Mouse (Mus musculus): ENCODE results near the gene Oaz1. TPM values are rescaled to one million over a fixed set of nuclear protein-coding genes. Genes with fewer than 3 reads are reported as not detected.
A peak's percentile ranks its signal among the peaks of the same experiment; 100 is the strongest.
"Not testable (repeated sequence)": the region's sequence is repeated elsewhere in the genome, so short reads cannot be mapped to it uniquely, and the experiment has no call there.

Oaz1 gene
- polyA plus RNA-seq, 1 experiment, result 672 TPM

DNA sequence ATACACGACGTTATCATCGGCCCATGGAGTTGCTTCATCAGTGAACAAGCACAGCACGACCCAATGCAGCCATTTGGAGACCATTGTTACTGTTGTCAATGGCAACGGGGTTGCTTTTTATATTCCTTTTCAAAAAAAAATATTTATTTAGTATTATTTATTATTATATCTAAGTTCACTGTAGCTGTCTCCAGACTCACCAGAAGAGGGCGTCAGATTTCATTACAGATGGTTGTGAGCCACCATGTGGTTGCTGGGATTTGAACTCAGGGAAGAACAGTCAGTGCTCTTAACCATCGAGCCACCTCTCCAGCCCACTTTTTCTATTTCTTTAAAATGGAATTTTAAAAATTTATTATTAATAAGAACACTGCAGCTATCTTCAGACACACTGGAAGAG, 11.7 kb upstream of the Oaz1 start:
- 57% methylated on average over 7 of the region's 7 CpGs for WGBS
- peaks cover 3% of the 10 kb centered on the region for H3K4me1 ChIP-seq (ENCODE audit: control insufficient read depth, insufficient read depth, low read length)
- TF ChIP-seq POLR2A (IDR thresholded peaks at IDR 0.05; ENCODE audit: borderline replicate concordance, control insufficient read depth, low read depth, low read length), result no peak
- TF ChIP-seq CTCF (IDR thresholded peaks at IDR 0.05; ENCODE audit: control insufficient read depth, insufficient read depth, low read length), result no peak

DNA sequence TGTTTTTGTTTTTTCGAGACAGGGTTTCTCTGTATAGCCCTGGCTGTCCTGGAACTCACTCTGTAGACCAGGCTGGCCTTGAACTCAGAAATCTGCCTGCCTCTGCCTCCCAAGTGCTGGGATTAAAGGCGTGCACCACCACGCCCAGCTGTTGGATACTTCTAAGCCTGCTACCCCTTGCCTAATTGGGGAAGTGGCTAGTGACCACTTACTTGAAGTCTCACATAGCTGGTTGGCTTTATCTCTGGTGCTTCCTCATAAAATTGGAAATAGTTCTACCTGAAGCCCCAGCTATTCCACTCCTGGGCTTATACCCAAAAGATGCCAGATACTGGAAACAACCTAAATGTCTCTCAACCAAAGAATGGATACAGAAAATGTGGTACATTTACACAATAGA, 10.2 kb upstream of the Oaz1 start:
- H3K4me3 ChIP-seq (replicated peaks; ENCODE audit: control insufficient read depth, low read depth, low read length); H3K4me1 ChIP-seq (ENCODE audit: control insufficient read depth, insufficient read depth, low read length); H3K27ac ChIP-seq (ENCODE audit: control insufficient read depth, insufficient read depth, low read depth, low read length, poor library complexity): not testable (repeated sequence)
- 38% methylated on average over 3 of the region's 3 CpGs for WGBS

More for the DNA sequence above, 11.7 kb upstream of the Oaz1 start:
- H3K27ac ChIP-seq (ENCODE audit: control insufficient read depth, insufficient read depth, low read depth, low read length, poor library complexity), result no peak overlapping the region
- no peak overlapping the region for H3K4me3 ChIP-seq (replicated peaks; ENCODE audit: control insufficient read depth, low read depth, low read length)

DNA sequence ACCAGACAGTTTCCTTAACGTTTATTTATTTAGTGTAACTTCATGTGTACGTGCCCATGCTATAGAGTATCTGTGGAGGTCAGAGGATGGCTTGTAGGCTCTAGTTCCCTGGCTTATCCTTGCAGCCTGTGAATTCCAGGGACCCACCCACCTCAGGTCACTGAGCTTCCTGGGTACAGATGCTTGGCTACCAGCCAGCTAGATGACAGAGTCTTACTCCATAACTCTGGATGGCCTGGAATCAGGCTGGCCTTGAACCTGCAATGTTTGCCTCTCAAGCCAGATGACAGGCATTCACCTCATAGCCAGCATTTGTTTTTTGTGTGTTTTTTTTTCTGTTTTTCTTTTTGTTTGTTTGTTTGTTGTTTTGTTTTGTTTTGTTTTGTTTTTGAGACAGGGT, 9.3 kb upstream of the Oaz1 start:
- H3K4me3 ChIP-seq (replicated peaks; ENCODE audit: control insufficient read depth, low read depth, low read length), result no peak overlapping the region
- 77% methylated on average over 2 of the region's 2 CpGs for whole genome bisulfite sequencing
- no peak overlapping the region for H3K27ac ChIP-seq (ENCODE audit: control insufficient read depth, insufficient read depth, low read depth, low read length, poor library complexity)

DNA sequence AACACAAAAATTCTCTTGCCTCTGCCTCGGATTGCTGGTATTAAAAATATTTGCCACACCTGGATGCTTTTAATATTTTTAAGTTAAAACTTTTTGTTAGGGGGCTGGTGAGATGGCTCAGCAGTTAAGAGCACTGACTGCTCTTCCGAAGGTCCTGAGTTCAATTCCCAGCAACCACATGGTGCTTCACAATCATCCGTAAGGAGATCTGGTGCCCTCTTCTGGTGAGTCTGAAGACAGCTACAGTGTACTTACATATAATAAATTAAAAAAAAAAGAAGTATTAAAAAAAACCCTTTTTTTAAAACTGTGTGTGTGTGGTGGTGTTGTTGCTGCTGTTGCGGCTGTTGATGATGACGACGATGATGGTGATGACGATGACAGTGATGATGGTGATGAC, 8.5 kb upstream of the Oaz1 start:
- H3K4me3 ChIP-seq (replicated peaks; ENCODE audit: control insufficient read depth, low read depth, low read length); H3K4me1 ChIP-seq (ENCODE audit: control insufficient read depth, insufficient read depth, low read length): not testable (repeated sequence)
- 82% methylated on average over 7 of the region's 7 CpGs for WGBS
- peak overlapping the region; percentile 78; the same call in 1 of the 2 replicates for H3K27ac ChIP-seq (ENCODE audit: control insufficient read depth, insufficient read depth, low read depth, low read length, poor library complexity)

More for the DNA sequence above, 9.3 kb upstream of the Oaz1 start:
- H3K4me1 ChIP-seq (ENCODE audit: control insufficient read depth, insufficient read depth, low read length), result peaks cover 3% of the 10 kb centered on the region
- no peak for TF ChIP-seq POLR2A (IDR thresholded peaks at IDR 0.05; ENCODE audit: borderline replicate concordance, control insufficient read depth, low read depth, low read length)
- no peak for TF ChIP-seq CTCF (IDR thresholded peaks at IDR 0.05; ENCODE audit: control insufficient read depth, insufficient read depth, low read length)

DNA sequence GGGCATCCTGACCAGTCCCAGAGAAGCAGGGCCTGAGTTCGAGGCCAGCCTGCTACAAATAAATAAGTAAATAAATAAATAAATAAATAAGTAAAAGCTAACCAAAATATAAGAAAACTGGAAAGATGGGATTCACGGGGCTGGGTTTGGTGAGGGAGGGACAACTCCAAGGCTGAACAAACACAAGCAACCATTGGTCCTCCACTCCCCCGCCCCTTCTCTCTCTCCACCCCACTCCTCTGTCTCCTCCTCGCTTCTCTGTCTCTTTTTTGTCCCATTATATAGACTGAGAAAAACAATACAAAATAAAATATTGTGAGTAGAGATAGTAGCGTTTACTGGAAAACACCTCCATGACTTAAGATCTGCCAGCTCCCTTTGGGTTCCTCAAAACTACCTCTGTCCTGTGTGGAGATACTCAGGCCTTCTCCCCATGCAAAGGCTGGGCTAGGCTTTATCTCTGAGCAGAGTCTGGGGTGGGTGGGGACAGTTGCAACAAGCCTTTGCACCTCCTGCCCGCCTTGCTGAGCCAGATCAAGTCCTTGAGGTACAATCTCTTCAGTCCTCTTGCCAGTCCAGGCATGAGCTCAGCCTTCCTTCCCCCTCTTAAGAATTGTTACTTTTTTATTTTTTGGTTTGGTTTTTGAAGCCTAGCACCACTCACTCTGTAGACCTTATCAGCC, 7.7 kb upstream of the Oaz1 start:
- Histone ChIP-seq H3K4me1 (ENCODE audit: control insufficient read depth, insufficient read depth, low read length) (peaks cover 3% of the 10 kb centered on the region), H3K4me3 (replicated peaks; ENCODE audit: control insufficient read depth, low read depth, low read length) (no peak overlapping the region), H3K27ac (ENCODE audit: control insufficient read depth, insufficient read depth, low read depth, low read length, poor library complexity) (peak overlapping the region; percentile 78; the same call in 1 of the 2 replicates)
- no peak for TF ChIP-seq CTCF (IDR thresholded peaks at IDR 0.05; ENCODE audit: control insufficient read depth, insufficient read depth, low read length)
- no peak for TF ChIP-seq POLR2A (IDR thresholded peaks at IDR 0.05; ENCODE audit: borderline replicate concordance, control insufficient read depth, low read depth, low read length)
- 59% methylated on average over 6 of the region's 6 CpGs for WGBS

DNA sequence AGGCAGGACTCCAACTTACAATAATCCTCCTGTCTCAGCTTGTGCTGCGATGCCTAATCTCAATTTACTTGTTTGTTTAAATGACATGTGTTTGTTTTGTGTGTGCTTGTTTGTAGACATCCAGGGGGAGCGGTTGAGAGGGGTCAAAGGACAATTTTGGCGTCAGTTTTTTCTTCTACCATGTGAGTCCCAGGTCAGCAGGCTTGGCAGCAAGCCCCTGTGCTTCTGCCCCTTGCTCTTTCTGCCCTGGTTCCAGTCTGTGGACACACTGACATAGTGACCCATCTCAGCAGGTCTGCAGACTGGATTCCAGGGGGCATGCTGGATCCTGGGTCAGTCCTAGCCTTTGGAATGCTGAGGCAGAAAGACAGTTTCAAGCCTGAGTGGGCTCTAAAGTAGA, 7.0 kb upstream of the Oaz1 start:
- TF ChIP-seq CTCF (IDR thresholded peaks at IDR 0.05; ENCODE audit: control insufficient read depth, insufficient read depth, low read length) (no peak), POLR2A (IDR thresholded peaks at IDR 0.05; ENCODE audit: borderline replicate concordance, control insufficient read depth, low read depth, low read length) (no peak)
- WGBS, result 73% methylated on average over 3 of the region's 3 CpGs
- H3K4me1 ChIP-seq (ENCODE audit: control insufficient read depth, insufficient read depth, low read length), result peaks cover 4% of the 10 kb centered on the region
- H3K27ac ChIP-seq (ENCODE audit: control insufficient read depth, insufficient read depth, low read depth, low read length, poor library complexity), result peak overlapping the region; percentile 87
- no peak overlapping the region for H3K4me3 ChIP-seq (replicated peaks; ENCODE audit: control insufficient read depth, low read depth, low read length)

DNA sequence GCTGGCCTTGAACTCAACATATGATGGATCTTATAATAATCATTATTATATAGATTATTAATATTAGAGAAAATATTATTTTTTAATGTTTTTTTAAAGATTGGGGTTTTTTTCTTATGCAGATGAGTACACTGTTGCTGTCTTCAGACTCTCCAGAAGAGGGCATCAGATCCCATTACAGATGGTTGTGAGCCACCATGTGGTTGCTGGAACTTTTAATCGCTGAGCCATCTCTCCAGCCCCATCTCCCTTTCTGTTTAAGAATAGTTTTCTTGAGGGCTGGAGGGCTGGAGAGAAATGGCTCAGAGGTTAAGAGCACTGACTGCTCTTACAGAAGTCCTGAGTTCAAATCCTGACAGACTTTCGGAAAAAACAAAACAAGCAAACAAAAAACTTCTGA, 4.5 kb upstream of the Oaz1 start:
- TF ChIP-seq CTCF (IDR thresholded peaks at IDR 0.05; ENCODE audit: control insufficient read depth, insufficient read depth, low read length) (0 out of 2 replicates have a peak, but pooled peaks have one; percentile 35), POLR2A (IDR thresholded peaks at IDR 0.05; ENCODE audit: borderline replicate concordance, control insufficient read depth, low read depth, low read length) (no peak)
- Histone ChIP-seq H3K4me3 (replicated peaks; ENCODE audit: control insufficient read depth, low read depth, low read length) (no peak overlapping the region), H3K27ac (ENCODE audit: control insufficient read depth, insufficient read depth, low read depth, low read length, poor library complexity) (no peak overlapping the region), H3K4me1 (ENCODE audit: control insufficient read depth, insufficient read depth, low read length) (peaks cover 6% of the 10 kb centered on the region)
- 47% methylated on average over 2 of the region's 2 CpGs for WGBS

DNA sequence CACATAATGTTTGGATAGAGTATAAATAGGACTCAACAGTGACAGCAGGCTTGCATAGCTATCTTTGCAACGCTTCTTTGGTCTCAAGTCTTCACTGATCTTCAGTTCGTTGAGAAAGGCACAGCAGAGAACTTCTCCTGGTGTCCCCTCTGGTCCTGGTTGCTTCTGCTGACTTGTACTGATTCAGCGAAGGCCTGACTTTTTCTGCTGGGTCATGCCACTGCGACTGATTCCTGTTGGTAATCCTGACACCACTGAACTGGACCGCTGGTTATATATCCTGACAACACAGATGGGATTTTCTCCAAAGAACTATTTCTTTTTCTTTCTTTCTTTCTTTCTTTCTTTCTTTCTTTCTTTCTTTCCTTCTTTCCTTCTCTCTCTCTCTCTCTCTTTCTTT, 3.9 kb upstream of the Oaz1 start:
- Histone ChIP-seq H3K4me1 (ENCODE audit: control insufficient read depth, insufficient read depth, low read length) (peaks cover 6% of the 10 kb centered on the region), H3K27ac (ENCODE audit: control insufficient read depth, insufficient read depth, low read depth, low read length, poor library complexity) (no peak overlapping the region; the same call in 1 of the 2 replicates), H3K4me3 (replicated peaks; ENCODE audit: control insufficient read depth, low read depth, low read length) (no peak overlapping the region)
- TF ChIP-seq CTCF (IDR thresholded peaks at IDR 0.05; ENCODE audit: control insufficient read depth, insufficient read depth, low read length), result no peak
- no peak for TF ChIP-seq POLR2A (IDR thresholded peaks at IDR 0.05; ENCODE audit: borderline replicate concordance, control insufficient read depth, low read depth, low read length)
- WGBS, result 67% methylated on average over 5 of the region's 5 CpGs

DNA sequence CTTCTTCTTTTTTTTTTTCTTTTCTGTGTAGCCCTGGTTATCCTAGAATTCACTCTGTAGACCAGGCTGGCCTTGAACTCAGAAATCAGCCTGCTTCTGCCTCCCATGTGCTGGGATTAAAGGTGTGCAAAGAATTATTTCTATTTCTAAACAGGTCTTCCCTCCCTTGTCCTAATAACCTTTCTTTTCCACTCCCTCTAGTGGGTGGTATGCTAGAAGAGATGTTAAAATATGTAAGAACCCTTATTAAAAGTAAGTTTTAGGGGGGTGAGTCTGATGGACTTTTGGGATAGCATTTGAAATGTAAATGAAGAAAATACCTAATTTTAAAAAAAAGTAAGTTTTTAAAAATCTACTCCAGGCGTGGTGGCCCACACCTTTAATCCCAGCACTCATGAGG, 3.1 kb upstream of the Oaz1 start:
- Histone ChIP-seq H3K4me3 (replicated peaks; ENCODE audit: control insufficient read depth, low read depth, low read length) (no peak overlapping the region), H3K4me1 (ENCODE audit: control insufficient read depth, insufficient read depth, low read length) (peaks cover 7% of the 10 kb centered on the region), H3K27ac (ENCODE audit: control insufficient read depth, insufficient read depth, low read depth, low read length, poor library complexity) (no peak overlapping the region)
- 67% methylated on average over 1 of the region's 1 CpGs for WGBS
- TF ChIP-seq POLR2A (IDR thresholded peaks at IDR 0.05; ENCODE audit: borderline replicate concordance, control insufficient read depth, low read depth, low read length) (no peak), CTCF (IDR thresholded peaks at IDR 0.05; ENCODE audit: control insufficient read depth, insufficient read depth, low read length) (no peak)
